Mouse (Mus musculus): ENCODE measurements at regions not wholly inside any gene's neighbourhood (a gene's known extent, or its start where the extent isn't known, plus 50 kb on each side); places are given as distances from the start of the nearest gene placed in this dataset.

DNA sequence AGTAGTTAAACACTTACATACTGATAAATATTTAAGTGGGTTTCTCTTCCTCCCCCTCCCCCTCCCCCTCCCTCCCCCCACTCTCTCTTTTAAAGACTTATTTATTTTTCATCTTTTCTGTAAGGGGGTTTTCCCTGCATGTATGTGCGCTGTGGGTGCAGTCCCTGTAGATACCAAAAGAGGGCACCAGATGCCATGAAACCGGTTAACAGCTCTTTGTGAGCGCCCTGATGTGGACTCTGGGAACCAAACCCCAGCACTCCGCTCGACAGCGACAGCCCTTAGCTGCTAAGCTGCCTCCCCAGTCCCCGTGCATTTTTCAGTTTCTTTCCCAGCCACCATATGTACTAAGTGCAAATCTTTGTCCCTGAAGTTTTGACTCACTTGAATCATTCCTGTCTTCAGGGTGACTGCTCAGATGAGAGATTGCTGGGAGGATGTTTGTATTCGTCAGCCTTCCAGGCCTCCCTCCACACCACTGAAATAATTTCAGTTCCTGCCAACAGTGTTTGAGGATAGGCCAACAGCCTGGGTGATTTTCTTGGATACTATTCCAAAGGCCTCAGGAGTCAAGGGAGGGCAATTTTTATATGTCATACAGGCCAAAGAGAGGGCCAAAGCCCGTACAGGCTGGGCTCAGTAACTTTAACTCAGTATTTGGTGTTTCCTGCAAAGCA lies 309.3 kb downstream of the Prdm2 start:
- TF ChIP-seq POLR2A (IDR thresholded peaks at IDR 0.05; ENCODE audit: borderline replicate concordance, control insufficient read depth, low read depth, low read length) (no peak), CTCF (IDR thresholded peaks at IDR 0.05; ENCODE audit: control insufficient read depth, insufficient read depth, low read length) (no peak)
